Mouse (Mus musculus) G1E (cell line): ENCODE measurements around the gene Kif5c.

Experiments
- GATA2 ChIP-seq: IDR thresholded peaks from 2 replicates; pipeline ENCODE4 v1.6.1; 2012; ENCODE audit warnings: low read depth, low read length, inconsistent platforms, borderline replicate concordance
- POLR2AphosphoS5 ChIP-seq: IDR thresholded peaks from 2 replicates; pipeline ENCODE4 v1.6.1; 2012; ENCODE audit warnings: low read depth, low read length, inconsistent platforms; ENCODE audit not compliant: insufficient replicate concordance

- TF ChIP-seq POLR2AphosphoS5 (no peak), GATA2 (no peak)
Measured at GRCm38 (mm10) chr2:49619719-49620522, 823 bp downstream of the Kif5c start.
